Mouse (Mus musculus): ENCODE results near the gene Brf1.

GRCm38 (mm10) chr12:112916698-112917400, 83.7 kb downstream of the Brf1 start:
- no peak for TF ChIP-seq CTCF (IDR thresholded peaks at IDR 0.05; ENCODE audit: borderline replicate concordance, extremely low read depth, insufficient read depth, insufficient read length)
- TF ChIP-seq POLR2A (IDR thresholded peaks at IDR 0.05; ENCODE audit: borderline replicate concordance, extremely low read depth, insufficient read depth, insufficient read length, poor library complexity, severe bottlenecking): no peak

Measured in brain, embryonic 14.5 days (tissue).